Mouse (Mus musculus): ENCODE measurements around the gene Pdcl3. TPM values are rescaled to one million over a fixed set of nuclear protein-coding genes. Genes with fewer than 3 reads are reported as not detected.

The Pdcl3 gene
- polyA plus RNA-seq, 1 experiment from 2014 or later = 140 TPM

DNA sequence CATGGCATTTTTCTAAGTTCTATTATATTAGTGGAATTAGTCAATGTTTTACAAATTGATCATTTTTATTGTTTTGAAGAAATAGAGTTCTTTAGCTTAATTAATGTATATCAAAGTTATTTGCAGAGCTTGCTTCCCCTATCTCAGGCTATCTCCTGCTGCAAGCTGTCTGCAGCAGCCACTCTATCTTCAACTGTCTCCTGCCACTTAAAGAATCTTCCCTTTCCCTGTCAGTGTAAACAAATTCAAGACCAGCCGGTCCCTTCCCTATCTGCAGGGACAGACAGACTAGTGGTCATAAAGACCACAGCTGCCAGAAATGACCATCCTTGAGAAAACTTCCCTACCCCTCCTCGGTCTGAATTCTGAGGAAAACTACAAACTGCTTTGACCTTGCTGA is 1.5 kb upstream of the Pdcl3 start:
- Histone ChIP-seq H3K4me2 (ENCODE audit: low read length) (no peak overlapping the region), H3K27me3 (replicated peaks; ENCODE audit: control insufficient read depth, insufficient read depth, low read length) (no peaks in the 10 kb centered on the region), H3K36me3 (ENCODE audit: control insufficient read depth, insufficient read depth, low read length) (no peaks in the 10 kb centered on the region), H3K9me3 (ENCODE audit: control insufficient read depth, low read length) (no peaks in the 10 kb centered on the region), H3K4me1 (replicated peaks; ENCODE audit: control insufficient read depth, insufficient read depth, low read length) (peaks cover 5% of the 10 kb centered on the region), H3K9ac (ENCODE audit: low read length) (no peak overlapping the region), H3K4me3 (ENCODE audit: low read depth, low read length) (no peak overlapping the region), H3K27ac (ENCODE audit: low read depth) (no peak overlapping the region)
- DNase-seq (ENCODE audit: low spot score) = no peak
- no peak for ATAC-seq (replicated peaks; ENCODE audit: low FRiP score, low TSS enrichment, low read depth)
- WGBS = 20% methylated on average over 2 of the region's 2 CpGs

DNA sequence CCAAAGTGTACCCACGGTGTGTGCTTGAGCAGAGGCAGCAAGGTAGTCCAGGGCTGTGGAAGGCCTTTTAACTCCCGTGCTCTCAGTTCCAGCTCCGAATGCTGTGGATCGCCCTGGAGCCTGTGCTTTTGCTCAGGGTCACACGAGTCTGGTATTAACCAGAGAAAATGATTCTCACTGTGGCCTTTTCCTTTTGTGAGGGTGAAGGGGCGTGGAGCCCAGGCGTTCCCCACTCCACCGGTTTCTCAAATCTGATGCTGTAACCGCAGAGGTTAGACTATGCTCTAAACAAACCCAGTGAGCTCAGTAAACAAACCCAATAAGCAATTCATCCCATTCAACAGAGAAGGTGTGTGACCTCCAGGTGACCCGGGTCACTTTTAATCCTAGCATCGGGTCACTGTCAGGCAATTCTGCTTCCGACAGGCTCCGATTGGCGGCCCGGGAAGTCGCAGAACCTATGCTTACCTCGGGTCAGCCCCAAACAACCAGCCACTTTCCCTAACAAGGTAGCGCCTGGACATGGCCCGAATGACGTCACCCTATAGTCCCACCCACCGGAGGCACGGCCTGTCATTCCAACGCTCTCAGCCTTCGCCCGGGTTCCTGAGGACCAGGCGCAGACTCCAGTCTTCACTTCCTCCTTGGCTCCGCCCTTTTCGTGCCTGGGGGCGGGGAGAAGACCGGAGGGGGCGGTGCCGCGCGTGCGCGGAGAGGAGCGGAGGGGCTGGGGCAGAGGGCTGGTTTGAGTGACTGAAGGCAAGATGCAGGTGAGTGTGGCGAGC is 1.9 kb downstream of the Pdcl3 start:
- H3K4me1 ChIP-seq (replicated peaks; ENCODE audit: control insufficient read depth, insufficient read depth, low read length) = peaks cover 5% of the 10 kb centered on the region
- peak overlapping the region; percentile 97 for H3K4me3 ChIP-seq (ENCODE audit: low read depth, low read length)
- ATAC-seq (replicated peaks; ENCODE audit: low FRiP score, low TSS enrichment, low read depth) = peak; percentile 98
- peak overlapping the region; percentile 67 for H3K4me2 ChIP-seq (ENCODE audit: low read length)
- H3K27me3 ChIP-seq (replicated peaks; ENCODE audit: control insufficient read depth, insufficient read depth, low read length) = no peaks in the 10 kb centered on the region
- 3% methylated on average over 38 of the region's 38 CpGs for WGBS
- peak overlapping the region; percentile 78 for H3K9ac ChIP-seq (ENCODE audit: low read length)
- H3K27ac ChIP-seq (ENCODE audit: low read depth) = peak overlapping the region; percentile 88
- DNase-seq (ENCODE audit: low spot score) = peak; percentile 99
- no peaks in the 10 kb centered on the region for H3K9me3 ChIP-seq (ENCODE audit: control insufficient read depth, low read length)
- H3K36me3 ChIP-seq (ENCODE audit: control insufficient read depth, insufficient read depth, low read length) = peaks cover 12% of the 10 kb centered on the region

DNA sequence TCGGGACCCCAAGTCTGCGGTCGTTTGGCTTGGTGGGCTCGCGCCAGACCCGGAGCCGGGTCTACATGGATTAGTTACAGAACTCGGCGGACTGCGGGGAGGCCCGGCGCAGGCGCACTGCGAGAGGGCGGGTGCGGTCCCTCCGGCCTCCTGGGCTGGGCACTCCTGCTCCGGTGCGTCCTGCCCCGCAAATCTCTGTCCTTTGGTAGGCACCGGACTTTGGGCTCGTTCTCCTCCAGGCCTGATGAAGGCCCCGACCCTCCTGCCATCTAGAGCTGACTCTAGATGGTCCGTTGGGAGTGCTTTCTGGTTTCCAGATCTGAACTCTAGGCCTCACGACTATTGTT is 2.4 kb downstream of the Pdcl3 start:
- Histone ChIP-seq H3K27ac (ENCODE audit: low read depth) (peak overlapping the region; percentile 88), H3K4me3 (ENCODE audit: low read depth, low read length) (peak overlapping the region; percentile 97), H3K9ac (ENCODE audit: low read length) (peak overlapping the region; percentile 78), H3K4me1 (replicated peaks; ENCODE audit: control insufficient read depth, insufficient read depth, low read length) (peaks cover 5% of the 10 kb centered on the region), H3K4me2 (ENCODE audit: low read length) (peak overlapping the region; percentile 70), H3K27me3 (replicated peaks; ENCODE audit: control insufficient read depth, insufficient read depth, low read length) (no peaks in the 10 kb centered on the region), H3K9me3 (ENCODE audit: control insufficient read depth, low read length) (no peaks in the 10 kb centered on the region), H3K36me3 (ENCODE audit: control insufficient read depth, insufficient read depth, low read length) (peaks cover 18% of the 10 kb centered on the region)
- WGBS = 0% methylated on average over 25 of the region's 25 CpGs
- DNase-seq (ENCODE audit: low spot score) (no peak), ATAC-seq (replicated peaks; ENCODE audit: low FRiP score, low TSS enrichment, low read depth) (peak; percentile 89)

DNA sequence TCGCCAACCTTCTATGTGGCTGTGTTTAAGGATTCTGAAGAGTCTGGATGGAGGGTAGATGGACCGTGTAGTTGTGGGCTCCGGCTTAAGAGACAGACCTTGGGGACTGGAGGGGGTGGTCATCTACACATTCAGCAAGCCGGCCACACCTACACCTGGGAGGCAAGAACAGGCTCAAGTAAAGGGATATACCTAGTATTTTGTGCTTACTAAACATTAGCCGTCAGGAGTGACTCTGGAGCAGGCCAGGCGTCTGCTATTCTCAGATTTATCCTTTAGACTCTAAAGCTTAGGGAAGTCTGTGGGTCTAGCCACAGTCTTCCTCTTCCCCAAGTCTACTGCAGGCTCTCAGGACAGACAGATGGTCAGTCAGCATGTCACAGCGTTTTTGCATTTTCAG is 2.9 kb downstream of the Pdcl3 start:
- peak overlapping the region; percentile 88 for H3K27ac ChIP-seq (ENCODE audit: low read depth)
- H3K4me3 ChIP-seq (ENCODE audit: low read depth, low read length) = peak overlapping the region; percentile 97
- peaks cover 5% of the 10 kb centered on the region for H3K4me1 ChIP-seq (replicated peaks; ENCODE audit: control insufficient read depth, insufficient read depth, low read length)
- peak overlapping the region; percentile 78 for H3K9ac ChIP-seq (ENCODE audit: low read length)
- WGBS = 22% methylated on average over 7 of the region's 7 CpGs
- peaks cover 23% of the 10 kb centered on the region for H3K36me3 ChIP-seq (ENCODE audit: control insufficient read depth, insufficient read depth, low read length)
- no peak for DNase-seq (ENCODE audit: low spot score)
- peak overlapping the region; percentile 70 for H3K4me2 ChIP-seq (ENCODE audit: low read length)
- no peak for ATAC-seq (replicated peaks; ENCODE audit: low FRiP score, low TSS enrichment, low read depth)
- no peaks in the 10 kb centered on the region for H3K27me3 ChIP-seq (replicated peaks; ENCODE audit: control insufficient read depth, insufficient read depth, low read length)
- H3K9me3 ChIP-seq (ENCODE audit: control insufficient read depth, low read length) = no peaks in the 10 kb centered on the region

DNA sequence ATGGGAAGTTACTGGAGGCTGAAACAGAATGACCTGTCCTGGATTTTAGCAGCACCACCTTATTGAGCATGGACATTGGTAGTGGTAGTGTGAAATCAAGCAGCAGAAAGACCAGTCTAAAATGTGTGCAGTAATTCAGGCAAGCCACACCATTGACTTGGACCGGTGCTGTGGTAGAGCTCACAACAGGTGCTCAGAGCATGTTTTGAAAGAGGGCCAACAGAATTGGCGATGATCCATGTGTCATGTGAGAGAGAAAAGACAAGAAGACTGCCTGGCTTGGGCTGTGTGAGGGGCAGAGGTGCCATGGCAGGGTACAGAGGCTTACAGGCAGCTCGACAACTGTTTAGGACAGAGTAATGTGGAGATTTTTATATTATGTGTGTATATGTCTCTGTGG is 7.0 kb downstream of the Pdcl3 start:
- no peak overlapping the region for H3K4me2 ChIP-seq (ENCODE audit: low read length)
- peaks cover 5% of the 10 kb centered on the region for H3K4me1 ChIP-seq (replicated peaks; ENCODE audit: control insufficient read depth, insufficient read depth, low read length)
- DNase-seq (ENCODE audit: low spot score) = no peak
- H3K36me3 ChIP-seq (ENCODE audit: control insufficient read depth, insufficient read depth, low read length) = peaks cover 61% of the 10 kb centered on the region
- ATAC-seq (replicated peaks; ENCODE audit: low FRiP score, low TSS enrichment, low read depth) = no peak
- WGBS = 91% methylated on average over 3 of the region's 3 CpGs
- no peak overlapping the region for H3K4me3 ChIP-seq (ENCODE audit: low read depth, low read length)
- no peak overlapping the region for H3K9ac ChIP-seq (ENCODE audit: low read length)
- no peak overlapping the region for H3K27ac ChIP-seq (ENCODE audit: low read depth)
- no peaks in the 10 kb centered on the region for H3K9me3 ChIP-seq (ENCODE audit: control insufficient read depth, low read length)
- H3K27me3 ChIP-seq (replicated peaks; ENCODE audit: control insufficient read depth, insufficient read depth, low read length) = no peaks in the 10 kb centered on the region

DNA sequence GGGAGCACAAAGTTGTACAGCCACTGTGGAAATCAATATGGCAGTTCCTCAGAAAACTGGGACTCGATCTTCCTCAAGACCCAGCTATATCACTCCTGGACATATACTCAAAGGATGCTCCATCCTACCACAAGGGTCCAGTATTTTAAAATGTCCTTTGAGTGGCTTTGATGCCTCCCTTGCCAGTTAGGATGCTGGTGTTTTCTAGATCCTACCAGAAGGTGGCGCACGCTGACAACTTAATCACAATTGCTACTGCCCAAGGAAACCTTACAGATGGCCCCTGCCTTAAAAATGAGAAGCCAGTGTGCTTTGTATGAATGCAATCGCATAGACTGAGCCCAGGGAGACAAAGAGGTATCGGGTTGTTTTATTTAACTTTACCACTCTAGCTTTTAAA is 15.7 kb downstream of the Pdcl3 start:
- no peaks in the 10 kb centered on the region for H3K4me1 ChIP-seq (replicated peaks; ENCODE audit: control insufficient read depth, insufficient read depth, low read length)
- H3K27me3 ChIP-seq (replicated peaks; ENCODE audit: control insufficient read depth, insufficient read depth, low read length) = no peaks in the 10 kb centered on the region
- ATAC-seq (replicated peaks; ENCODE audit: low FRiP score, low TSS enrichment, low read depth) = no peak; the same call in 1 of the 2 replicates
- H3K9me3 ChIP-seq (ENCODE audit: control insufficient read depth, low read length) = no peaks in the 10 kb centered on the region
- WGBS = 22% methylated on average over 5 of the region's 5 CpGs
- H3K4me2 ChIP-seq (ENCODE audit: low read length) = no peak overlapping the region
- DNase-seq (ENCODE audit: low spot score) = peak; percentile 88
- no peak overlapping the region for H3K27ac ChIP-seq (ENCODE audit: low read depth)
- H3K4me3 ChIP-seq (ENCODE audit: low read depth, low read length) = no peak overlapping the region
- H3K9ac ChIP-seq (ENCODE audit: low read length) = no peak overlapping the region
- peaks cover 20% of the 10 kb centered on the region for H3K36me3 ChIP-seq (ENCODE audit: control insufficient read depth, insufficient read depth, low read length)

DNA sequence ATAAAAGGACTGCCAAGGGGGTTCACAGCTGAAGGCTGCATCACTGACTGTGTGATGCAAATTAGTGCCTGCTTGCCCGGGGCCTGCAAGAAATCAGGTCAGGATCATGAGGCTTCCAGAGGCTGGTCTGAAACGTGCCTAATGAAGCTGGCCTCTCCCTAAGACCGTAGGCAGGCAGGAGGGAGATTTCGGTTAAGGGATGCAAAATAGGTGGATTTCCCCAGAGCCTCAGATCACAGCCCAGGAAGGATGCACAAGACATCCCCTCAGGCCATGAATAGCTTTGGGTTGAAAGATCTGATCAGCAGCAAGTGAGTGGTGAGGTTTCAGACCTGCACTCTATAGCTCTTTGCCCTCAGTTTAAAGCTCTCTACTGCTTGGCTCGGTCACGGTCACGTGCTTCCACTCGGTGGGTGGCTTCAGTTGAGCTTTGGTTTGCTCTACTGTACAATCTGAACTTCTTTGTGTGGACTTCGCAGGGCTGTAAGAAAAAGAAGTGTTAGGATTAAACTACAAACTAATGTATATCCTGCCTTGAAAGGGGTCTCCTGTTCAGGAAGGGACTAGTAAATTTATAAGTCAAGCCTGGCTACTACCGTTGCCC is 20.4 kb downstream of the Pdcl3 start:
- Histone ChIP-seq H3K27me3 (replicated peaks; ENCODE audit: control insufficient read depth, insufficient read depth, low read length) (no peaks in the 10 kb centered on the region), H3K9ac (ENCODE audit: low read length) (no peak overlapping the region), H3K9me3 (ENCODE audit: control insufficient read depth, low read length) (no peaks in the 10 kb centered on the region), H3K4me1 (replicated peaks; ENCODE audit: control insufficient read depth, insufficient read depth, low read length) (0 out of 2 replicates have a peak, but pooled peaks cover 3% of the 10 kb centered on the region), H3K4me2 (ENCODE audit: low read length) (no peak overlapping the region), H3K27ac (ENCODE audit: low read depth) (no peak overlapping the region), H3K4me3 (ENCODE audit: low read depth, low read length) (no peak overlapping the region), H3K36me3 (ENCODE audit: control insufficient read depth, insufficient read depth, low read length) (no peaks in the 10 kb centered on the region)
- 73% methylated on average over 10 of the region's 10 CpGs for WGBS
- no peak for ATAC-seq (replicated peaks; ENCODE audit: low FRiP score, low TSS enrichment, low read depth)
- DNase-seq (ENCODE audit: low spot score) = no peak

DNA sequence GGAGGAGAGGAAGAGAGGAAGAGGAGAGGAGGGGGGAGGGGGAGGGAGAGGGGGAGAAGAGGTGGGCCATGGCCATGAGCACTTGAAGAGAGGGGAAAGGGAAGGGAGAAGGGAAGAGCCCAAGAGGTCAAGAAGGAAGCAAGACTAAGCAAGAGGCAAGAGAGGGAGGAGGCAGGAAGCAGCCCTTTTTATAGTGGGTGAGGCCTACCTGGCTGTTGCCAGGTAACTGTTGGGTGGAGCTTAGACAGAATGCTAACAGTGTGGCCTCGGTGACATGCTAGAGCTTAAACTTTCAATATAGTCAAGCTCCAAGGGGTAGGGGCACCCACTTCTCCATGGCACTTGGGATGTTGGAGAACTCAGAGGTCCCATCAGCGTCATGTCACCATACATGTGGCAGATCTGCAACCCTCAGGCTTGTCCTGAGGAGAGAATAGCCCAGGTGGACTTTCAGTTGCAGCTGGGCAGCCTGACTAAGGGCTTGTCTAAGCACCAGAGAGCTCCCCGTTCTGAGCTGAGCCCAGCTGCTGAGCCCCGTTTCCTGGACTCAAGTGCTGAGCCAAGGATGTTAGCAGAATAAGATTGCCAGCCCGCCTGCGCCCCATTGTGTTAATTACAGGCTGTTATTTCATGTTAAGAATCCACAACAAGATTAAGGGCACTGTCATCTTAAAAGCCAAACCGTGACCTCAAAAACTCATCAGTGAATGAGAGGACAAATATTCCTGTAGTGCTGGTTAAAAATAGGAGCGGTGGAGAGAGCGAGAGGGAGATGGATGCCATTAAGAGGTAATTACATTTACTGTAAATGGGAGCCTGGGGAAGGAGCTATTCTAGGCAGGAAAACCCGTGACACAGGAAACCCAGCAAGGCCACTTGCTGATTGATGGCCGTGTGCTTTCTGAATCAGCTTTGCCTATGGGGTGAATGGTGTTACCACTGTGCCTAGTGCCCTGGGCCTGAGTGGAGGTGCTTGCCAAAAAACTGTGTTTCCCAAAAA is 21.7 kb downstream of the Pdcl3 start:
- Histone ChIP-seq H3K36me3 (ENCODE audit: control insufficient read depth, insufficient read depth, low read length) (no peaks in the 10 kb centered on the region), H3K4me2 (ENCODE audit: low read length) (no peak overlapping the region), H3K4me1 (replicated peaks; ENCODE audit: control insufficient read depth, insufficient read depth, low read length) (0 out of 2 replicates have a peak, but pooled peaks cover 3% of the 10 kb centered on the region), H3K27ac (ENCODE audit: low read depth) (no peak overlapping the region), H3K9me3 (ENCODE audit: control insufficient read depth, low read length) (no peaks in the 10 kb centered on the region), H3K9ac (ENCODE audit: low read length) (no peak overlapping the region), H3K27me3 (replicated peaks; ENCODE audit: control insufficient read depth, insufficient read depth, low read length) (no peaks in the 10 kb centered on the region), H3K4me3 (ENCODE audit: low read depth, low read length) (no peak overlapping the region)
- 53% methylated on average over 11 of the region's 11 CpGs for WGBS
- DNase-seq (ENCODE audit: low spot score) = no peak
- no peak; the same call in 1 of the 2 replicates for ATAC-seq (replicated peaks; ENCODE audit: low FRiP score, low TSS enrichment, low read depth)
